ENCODE assay signal across 21 mouse cellular contexts in the genomic region with DNA sequence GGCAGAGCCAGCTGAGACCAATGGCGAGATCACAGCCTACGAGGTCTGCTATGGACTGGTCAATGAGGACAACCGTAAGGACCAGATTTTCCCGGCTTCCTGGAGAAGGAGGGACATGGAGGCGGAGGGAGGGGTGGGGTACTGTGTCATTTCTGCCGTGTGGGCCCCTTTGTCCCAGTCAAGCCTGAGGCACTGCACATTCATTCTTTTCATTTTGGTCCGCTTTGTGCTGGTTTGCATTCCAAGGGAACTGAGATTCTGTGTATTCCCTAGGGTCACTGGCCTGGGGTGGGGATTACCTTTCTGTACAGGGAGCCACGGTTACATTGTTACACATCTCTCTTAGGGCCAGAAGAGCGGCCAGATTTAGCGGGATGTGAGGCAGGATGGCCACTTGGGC. TPM values are rescaled to one million over a fixed set of nuclear protein-coding genes. Genes with fewer than 3 reads are reported as not detected.
DNase-seq lines count a peak whose midpoint lies in the region; ATAC-seq and TF ChIP-seq lines count a peak whose summit lies in the region.
"Had no signal": no experiment of that assay in that cellular context is flagged by ENCODE, and none has a peak within 500 bp of the region (broad histone marks: within the 10 kb centered on the region; RNA-seq: fewer than 3 reads in every experiment).

No protein-coding gene starts in this region.

- peaks cover 24% of the 10 kb centered on the region for H3K4me1 ChIP-seq in hindbrain, embryonic 13.5 days (replicated peaks)
- H3K4me1 ChIP-seq in hindbrain, embryonic 12.5 days, result peaks cover 17% of the 10 kb centered on the region
- H3K4me1 ChIP-seq in neural tube, embryonic 11.5 days (ENCODE audit: control insufficient read depth, insufficient read depth, low read length), result peaks cover 5% of the 10 kb centered on the region
- peaks cover 14% of the 10 kb centered on the region for H3K4me1 ChIP-seq in neural tube, embryonic 15.5 days
- peaks cover 15% of the 10 kb centered on the region for H3K4me1 ChIP-seq in liver, postnatal 0 days (ENCODE audit: insufficient read depth)
- peaks cover 5% of the 10 kb centered on the region for H3K4me1 ChIP-seq in stomach, postnatal 0 days (replicated peaks; ENCODE audit: control insufficient read depth, insufficient read depth)

- ATAC-seq in hindbrain, embryonic 13.5 days (ENCODE audit: low FRiP score), result 0 out of 2 replicates have a peak, but pooled peaks have one; percentile 9
- ATAC-seq in hindbrain, embryonic 12.5 days (ENCODE audit: low FRiP score), result no peak
- no peak for ATAC-seq in neural tube, embryonic 11.5 days (ENCODE audit: insufficient read depth, low FRiP score, low TSS enrichment)
- no peak for ATAC-seq in neural tube, embryonic 15.5 days (ENCODE audit: low FRiP score)
- ATAC-seq in liver, postnatal 0 days, result no peak
- ATAC-seq in stomach, postnatal 0 days (ENCODE audit: low FRiP score, low TSS enrichment), result no peak
- ATAC-seq: lung, postnatal 0 days had no signal

- no peak for TF ChIP-seq CTCF in liver, postnatal 0 days (IDR thresholded peaks at IDR 0.05; ENCODE audit: low read depth)
- no peak for TF ChIP-seq CTCF in stomach, postnatal 0 days (IDR thresholded peaks at IDR 0.05; ENCODE audit: low read depth)

- H3K36me3 ChIP-seq in hindbrain, embryonic 13.5 days, result no peaks in the 10 kb centered on the region
- no peaks in the 10 kb centered on the region for H3K36me3 ChIP-seq in hindbrain, embryonic 12.5 days
- no peaks in the 10 kb centered on the region for H3K36me3 ChIP-seq in neural tube, embryonic 11.5 days (ENCODE audit: control insufficient read depth, insufficient read depth, low read length)
- no peaks in the 10 kb centered on the region for H3K36me3 ChIP-seq in neural tube, embryonic 15.5 days
- no peaks in the 10 kb centered on the region for H3K36me3 ChIP-seq in liver, postnatal 0 days (replicated peaks; ENCODE audit: insufficient read depth, low read length)
- H3K36me3 ChIP-seq in stomach, postnatal 0 days (ENCODE audit: control insufficient read depth, insufficient read depth, low read length), result no peaks in the 10 kb centered on the region; the same call in 1 of the 2 replicates
- H3K36me3 ChIP-seq: heart, embryonic 13.5 days; neural tube, embryonic 12.5 days had no signal

- H3K27me3 ChIP-seq in hindbrain, embryonic 13.5 days, result peaks cover 13% of the 10 kb centered on the region
- H3K27me3 ChIP-seq in hindbrain, embryonic 12.5 days, result peaks cover 13% of the 10 kb centered on the region
- no peaks in the 10 kb centered on the region for H3K27me3 ChIP-seq in neural tube, embryonic 11.5 days (ENCODE audit: control insufficient read depth, insufficient read depth, low read length)
- no peaks in the 10 kb centered on the region for H3K27me3 ChIP-seq in neural tube, embryonic 15.5 days (replicated peaks)
- 0 out of 2 replicates have a peak, but pooled peaks cover 4% of the 10 kb centered on the region for H3K27me3 ChIP-seq in liver, postnatal 0 days (ENCODE audit: insufficient read depth, low read length)
- no peaks in the 10 kb centered on the region for H3K27me3 ChIP-seq in stomach, postnatal 0 days (ENCODE audit: control insufficient read depth, insufficient read depth, low read length)
- H3K27me3 ChIP-seq: neural tube, embryonic 12.5 days had no signal

- no peak overlapping the region for H3K9ac ChIP-seq in hindbrain, embryonic 13.5 days
- no peak overlapping the region for H3K9ac ChIP-seq in hindbrain, embryonic 12.5 days
- no peak overlapping the region for H3K9ac ChIP-seq in neural tube, embryonic 11.5 days (ENCODE audit: low read length)
- H3K9ac ChIP-seq in neural tube, embryonic 15.5 days (replicated peaks), result no peak overlapping the region
- H3K9ac ChIP-seq in liver, postnatal 0 days (replicated peaks), result no peak overlapping the region
- H3K9ac ChIP-seq in stomach, postnatal 0 days (ENCODE audit: low read length), result no peak overlapping the region
- H3K9ac ChIP-seq: heart, embryonic 13.5 days; liver, embryonic 14.5 days; neural tube, embryonic 12.5 days had no signal

- peak; percentile 22 for DNase-seq in embryo, embryonic 9.5 days (ENCODE audit: extremely low spot score)
- DNase-seq in embryo, embryonic 11 days, result no peak
- peak; percentile 10 for DNase-seq in neural tube, embryonic 11.5 days (ENCODE audit: low spot score)
- no peak for DNase-seq in liver, postnatal 0 days
- DNase-seq in stomach, postnatal 0 days (ENCODE audit: low spot score), result no peak
- DNase-seq: adrenal gland, adult 8-10 months; cerebellum, postnatal 10 days; gastrocnemius, adult 2 months; heart, postnatal 36 days; kidney, adult 11 months; kidney, postnatal 25 days; right cerebral cortex, adult 18-20 months; thymus, postnatal 25 days had no signal

- H3K4me2 ChIP-seq in hindbrain, embryonic 13.5 days, result no peak overlapping the region
- no peak overlapping the region for H3K4me2 ChIP-seq in hindbrain, embryonic 12.5 days (replicated peaks)
- H3K4me2 ChIP-seq in neural tube, embryonic 11.5 days (ENCODE audit: low read depth), result no peak overlapping the region
- H3K4me2 ChIP-seq in neural tube, embryonic 15.5 days, result no peak overlapping the region
- no peak overlapping the region for H3K4me2 ChIP-seq in liver, postnatal 0 days (ENCODE audit: low read depth, low read length)
- H3K4me2 ChIP-seq in stomach, postnatal 0 days (replicated peaks; ENCODE audit: low read depth), result no peak overlapping the region

- TF ChIP-seq EP300 in liver, postnatal 0 days (IDR thresholded peaks at IDR 0.05; ENCODE audit: low read depth), result no peak
- no peak for TF ChIP-seq EP300 in stomach, postnatal 0 days (optimal IDR thresholded peaks at IDR 0.05)

- no peak overlapping the region for H3K27ac ChIP-seq in hindbrain, embryonic 13.5 days
- no peak overlapping the region for H3K27ac ChIP-seq in hindbrain, embryonic 12.5 days
- no peak overlapping the region for H3K27ac ChIP-seq in neural tube, embryonic 11.5 days (ENCODE audit: low read depth, low read length)
- H3K27ac ChIP-seq in neural tube, embryonic 15.5 days (replicated peaks), result no peak overlapping the region
- no peak overlapping the region for H3K27ac ChIP-seq in liver, postnatal 0 days (ENCODE audit: low read depth)
- no peak overlapping the region for H3K27ac ChIP-seq in stomach, postnatal 0 days (replicated peaks)
- H3K27ac ChIP-seq: gastrocnemius, adult 2 months; heart, embryonic 13.5 days; liver, embryonic 14.5 days; neural tube, embryonic 12.5 days had no signal

- H3K4me3 ChIP-seq in hindbrain, embryonic 13.5 days, result no peak overlapping the region
- no peak overlapping the region for H3K4me3 ChIP-seq in hindbrain, embryonic 12.5 days
- H3K4me3 ChIP-seq in neural tube, embryonic 11.5 days (ENCODE audit: low read depth, low read length), result no peak overlapping the region
- no peak overlapping the region for H3K4me3 ChIP-seq in neural tube, embryonic 15.5 days (replicated peaks)
- H3K4me3 ChIP-seq in liver, postnatal 0 days (ENCODE audit: low read depth, low read length), result no peak overlapping the region
- H3K4me3 ChIP-seq in stomach, postnatal 0 days (ENCODE audit: low read depth, low read length), result no peak overlapping the region
- H3K4me3 ChIP-seq: erythroblast, embryonic 14.5 days; gastrocnemius, adult 2 months; heart, embryonic 13.5 days; neural tube, embryonic 12.5 days had no signal

- 26% methylated on average over 10 of the region's 10 CpGs for WGBS in hindbrain, embryonic 13.5 days
- 31% methylated on average over 10 of the region's 10 CpGs for WGBS in hindbrain, embryonic 12.5 days
- WGBS in neural tube, embryonic 11.5 days, result 47% methylated on average over 10 of the region's 10 CpGs
- WGBS in neural tube, embryonic 15.5 days, result 48% methylated on average over 10 of the region's 10 CpGs
- WGBS in liver, postnatal 0 days (ENCODE audit: insufficient replicate concordance), result 71% methylated on average over 10 of the region's 10 CpGs
- 55% methylated on average over 10 of the region's 10 CpGs for WGBS in stomach, postnatal 0 days

- no peaks in the 10 kb centered on the region for H3K9me3 ChIP-seq in hindbrain, embryonic 13.5 days
- H3K9me3 ChIP-seq in hindbrain, embryonic 12.5 days (replicated peaks), result no peaks in the 10 kb centered on the region
- H3K9me3 ChIP-seq in neural tube, embryonic 11.5 days (ENCODE audit: control insufficient read depth, low read length), result no peaks in the 10 kb centered on the region
- no peaks in the 10 kb centered on the region for H3K9me3 ChIP-seq in neural tube, embryonic 15.5 days (replicated peaks)
- no peaks in the 10 kb centered on the region for H3K9me3 ChIP-seq in liver, postnatal 0 days (ENCODE audit: low read length)
- H3K9me3 ChIP-seq in stomach, postnatal 0 days (ENCODE audit: control insufficient read depth, low read length), result no peaks in the 10 kb centered on the region
- H3K9me3 ChIP-seq: neural tube, embryonic 12.5 days had no signal

RNA-seq across cellular contexts. Expression of a gene that starts 11.9 kb away (rescaled TPM):
- polyA plus RNA-seq in hindbrain, embryonic 13.5 days (2015; fragmentation: Nextera tagmentation; extraction: Ambion mirVana), result 64.3 and 65.5 TPM in 2 replicates
- 109 and 115 TPM in 2 replicates for polyA plus RNA-seq in hindbrain, embryonic 12.5 days (2016; fragmentation: Nextera tagmentation; extraction: Ambion mirVana)
- 122 and 124 TPM in 2 replicates for polyA plus RNA-seq in neural tube, embryonic 11.5 days (2014; fragmentation: Nextera tagmentation; extraction: Ambion mirVana)
- 65.9 and 98.5 TPM in 2 replicates for polyA plus RNA-seq in neural tube, embryonic 15.5 days (2015; fragmentation: Nextera tagmentation; extraction: Ambion mirVana)
- polyA plus RNA-seq in liver, postnatal 0 days (2015; fragmentation: Nextera tagmentation; extraction: Ambion mirVana), result 317 and 319 TPM in 2 replicates
- 119 and 126 TPM in 2 replicates for polyA plus RNA-seq in stomach, postnatal 0 days (2015; fragmentation: Nextera tagmentation; extraction: Ambion mirVana)

RNA-seq across cellular contexts. Expression of a gene that starts 26.1 kb away (rescaled TPM):
- polyA plus RNA-seq in hindbrain, embryonic 13.5 days (2015; fragmentation: Nextera tagmentation; extraction: Ambion mirVana), result 0.88 and 1.3 TPM in 2 replicates
- 1.7 and 2.1 TPM in 2 replicates for polyA plus RNA-seq in hindbrain, embryonic 12.5 days (2016; fragmentation: Nextera tagmentation; extraction: Ambion mirVana)
- polyA plus RNA-seq in neural tube, embryonic 11.5 days (2014; fragmentation: Nextera tagmentation; extraction: Ambion mirVana), result 0.58 and 0.72 TPM in 2 replicates
- 2.0 and 4.9 TPM in 2 replicates for polyA plus RNA-seq in neural tube, embryonic 15.5 days (2015; fragmentation: Nextera tagmentation; extraction: Ambion mirVana)
- 0.21 and 0.34 TPM in 2 replicates for polyA plus RNA-seq in liver, postnatal 0 days (2015; fragmentation: Nextera tagmentation; extraction: Ambion mirVana)
- 12.7 and 14.6 TPM in 2 replicates for polyA plus RNA-seq in stomach, postnatal 0 days (2015; fragmentation: Nextera tagmentation; extraction: Ambion mirVana)

RNA-seq across cellular contexts. Expression of a gene that starts 27.2 kb away (rescaled TPM):
- 2,444 and 2,571 TPM in 2 replicates for polyA plus RNA-seq in hindbrain, embryonic 13.5 days (2015; fragmentation: Nextera tagmentation; extraction: Ambion mirVana)
- 2,216 and 2,474 TPM in 2 replicates for polyA plus RNA-seq in hindbrain, embryonic 12.5 days (2016; fragmentation: Nextera tagmentation; extraction: Ambion mirVana)
- polyA plus RNA-seq in neural tube, embryonic 11.5 days (2014; fragmentation: Nextera tagmentation; extraction: Ambion mirVana), result 1,827 and 1,865 TPM in 2 replicates
- 1,496 and 1,502 TPM in 2 replicates for polyA plus RNA-seq in neural tube, embryonic 15.5 days (2015; fragmentation: Nextera tagmentation; extraction: Ambion mirVana)
- 647 and 656 TPM in 2 replicates for polyA plus RNA-seq in liver, postnatal 0 days (2015; fragmentation: Nextera tagmentation; extraction: Ambion mirVana)
- polyA plus RNA-seq in stomach, postnatal 0 days (2015; fragmentation: Nextera tagmentation; extraction: Ambion mirVana), result 1,343 and 1,357 TPM in 2 replicates

RNA-seq across cellular contexts. Expression of a gene that starts 29.5 kb away (rescaled TPM):
- polyA plus RNA-seq in hindbrain, embryonic 13.5 days (2015; fragmentation: Nextera tagmentation; extraction: Ambion mirVana), result 33.8 and 37.1 TPM in 2 replicates
- polyA plus RNA-seq in hindbrain, embryonic 12.5 days (2016; fragmentation: Nextera tagmentation; extraction: Ambion mirVana), result 48.8 and 49.1 TPM in 2 replicates
- polyA plus RNA-seq in neural tube, embryonic 11.5 days (2014; fragmentation: Nextera tagmentation; extraction: Ambion mirVana), result 30.3 and 34.4 TPM in 2 replicates
- polyA plus RNA-seq in neural tube, embryonic 15.5 days (2015; fragmentation: Nextera tagmentation; extraction: Ambion mirVana), result 31.6 and 33.5 TPM in 2 replicates
- 3.9 and 5.1 TPM in 2 replicates for polyA plus RNA-seq in liver, postnatal 0 days (2015; fragmentation: Nextera tagmentation; extraction: Ambion mirVana)
- 8.3 and 9.1 TPM in 2 replicates for polyA plus RNA-seq in stomach, postnatal 0 days (2015; fragmentation: Nextera tagmentation; extraction: Ambion mirVana)

Comparison
In these comparisons a context has a peak if more than half of its experiments do, and no peak if none do; other contexts are left out.
1. DNase-seq: peak in embryo, embryonic 9.5 days (single experiment) and neural tube, embryonic 11.5 days (single experiment); none in embryo, embryonic 11 days (single experiment), liver, postnatal 0 days (single experiment) and stomach, postnatal 0 days (single experiment).